Mouse (Mus musculus): ENCODE measurements around the gene Adgrd1. TPM values are rescaled to one million over a fixed set of nuclear protein-coding genes. Genes with fewer than 3 reads are reported as not detected.

Adgrd1 gene
- total and polyA plus RNA-seq, 3 experiments = 0.16 TPM; not detected in 2

DNA sequence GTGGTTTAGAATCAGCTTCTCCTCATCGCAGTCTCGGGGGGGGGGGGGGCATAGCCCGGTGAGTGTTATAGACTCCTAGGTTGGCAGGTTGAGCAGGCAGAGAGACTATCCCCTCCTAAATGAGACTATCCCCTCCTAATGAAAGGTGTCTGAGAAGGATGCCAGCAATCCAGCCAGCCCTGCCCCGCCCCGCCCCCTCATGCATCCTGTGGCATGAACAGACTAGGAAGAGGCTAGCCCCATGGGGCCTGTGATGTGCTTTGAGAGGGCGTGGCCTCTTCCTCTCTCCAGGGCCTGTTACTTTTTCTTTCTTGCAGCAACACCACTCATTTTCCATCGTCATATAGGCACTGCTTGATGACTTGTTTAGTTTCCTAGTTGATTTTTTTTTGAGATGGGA is 15.0 kb upstream of the Adgrd1 start:
- Histone ChIP-seq H3K36me3 (replicated peaks) (no peaks in the 10 kb centered on the region), H3K4me1 (ENCODE audit: insufficient read depth, low read depth, low read length) (no peaks in the 10 kb centered on the region), H3K27me3 (ENCODE audit: insufficient read depth, low read length) (no peaks in the 10 kb centered on the region), H3K9me3 (replicated peaks) (peaks cover 43% of the 10 kb centered on the region), H3K4me3 (ENCODE audit: low read depth, low read length) (no peak overlapping the region)
- no peak for ATAC-seq (ENCODE audit: extremely low read depth, insufficient number of reproducible peaks, low FRiP score, poor library complexity, severe bottlenecking)
- DNase-seq (ENCODE audit: low spot score) = no peak
- no peak for TF ChIP-seq CTCF (IDR thresholded peaks at IDR 0.05; ENCODE audit: low read depth, low read length)
- no peak for TF ChIP-seq GATA2 (IDR thresholded peaks at IDR 0.05; ENCODE audit: borderline replicate concordance, low read depth, low read length)
- TF ChIP-seq GATA1 (IDR thresholded peaks at IDR 0.05; ENCODE audit: borderline replicate concordance, low read length) = no peak
- no peak for TF ChIP-seq TAL1 (conservative IDR thresholded peaks at IDR 0.05; ENCODE audit: low read depth, low read length)
- no peak for TF ChIP-seq POLR2AphosphoS5 (IDR thresholded peaks at IDR 0.05; ENCODE audit: insufficient replicate concordance, low read depth, low read length)

DNA sequence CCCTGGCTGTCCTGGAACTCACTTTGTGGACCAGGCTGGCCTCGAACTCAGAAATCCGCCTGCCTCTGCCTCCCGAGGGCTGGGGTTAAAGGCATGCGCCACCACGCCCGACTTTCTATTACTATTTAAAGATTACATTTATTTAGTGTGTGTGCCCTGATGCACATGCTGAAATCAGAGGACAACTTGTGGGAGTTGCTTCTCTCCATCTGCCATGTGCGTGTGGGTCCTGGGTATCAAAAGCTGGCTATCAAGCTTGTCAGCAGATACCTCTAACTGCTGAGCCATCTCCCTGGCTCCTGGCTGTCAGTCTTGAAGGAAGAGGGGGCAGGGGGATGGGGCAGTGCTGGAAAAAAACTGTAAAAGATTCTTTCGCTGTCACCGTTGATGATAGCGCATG is 11.4 kb upstream of the Adgrd1 start:
- Histone ChIP-seq H3K27me3 (ENCODE audit: insufficient read depth, low read length) (no peaks in the 10 kb centered on the region), H3K4me1 (ENCODE audit: insufficient read depth, low read depth, low read length) (no peaks in the 10 kb centered on the region), H3K4me3 (ENCODE audit: low read depth, low read length) (no peak overlapping the region), H3K9me3 (replicated peaks) (peaks cover 40% of the 10 kb centered on the region), H3K36me3 (replicated peaks) (no peaks in the 10 kb centered on the region)
- DNase-seq (ENCODE audit: low spot score) (no peak), ATAC-seq (ENCODE audit: extremely low read depth, insufficient number of reproducible peaks, low FRiP score, poor library complexity, severe bottlenecking) (no peak)
- TF ChIP-seq GATA2 (IDR thresholded peaks at IDR 0.05; ENCODE audit: borderline replicate concordance, low read depth, low read length) (no peak), CTCF (IDR thresholded peaks at IDR 0.05; ENCODE audit: low read depth, low read length) (no peak), GATA1 (IDR thresholded peaks at IDR 0.05; ENCODE audit: borderline replicate concordance, low read length) (no peak), TAL1 (conservative IDR thresholded peaks at IDR 0.05; ENCODE audit: low read depth, low read length) (no peak), POLR2AphosphoS5 (IDR thresholded peaks at IDR 0.05; ENCODE audit: insufficient replicate concordance, low read depth, low read length) (no peak)

DNA sequence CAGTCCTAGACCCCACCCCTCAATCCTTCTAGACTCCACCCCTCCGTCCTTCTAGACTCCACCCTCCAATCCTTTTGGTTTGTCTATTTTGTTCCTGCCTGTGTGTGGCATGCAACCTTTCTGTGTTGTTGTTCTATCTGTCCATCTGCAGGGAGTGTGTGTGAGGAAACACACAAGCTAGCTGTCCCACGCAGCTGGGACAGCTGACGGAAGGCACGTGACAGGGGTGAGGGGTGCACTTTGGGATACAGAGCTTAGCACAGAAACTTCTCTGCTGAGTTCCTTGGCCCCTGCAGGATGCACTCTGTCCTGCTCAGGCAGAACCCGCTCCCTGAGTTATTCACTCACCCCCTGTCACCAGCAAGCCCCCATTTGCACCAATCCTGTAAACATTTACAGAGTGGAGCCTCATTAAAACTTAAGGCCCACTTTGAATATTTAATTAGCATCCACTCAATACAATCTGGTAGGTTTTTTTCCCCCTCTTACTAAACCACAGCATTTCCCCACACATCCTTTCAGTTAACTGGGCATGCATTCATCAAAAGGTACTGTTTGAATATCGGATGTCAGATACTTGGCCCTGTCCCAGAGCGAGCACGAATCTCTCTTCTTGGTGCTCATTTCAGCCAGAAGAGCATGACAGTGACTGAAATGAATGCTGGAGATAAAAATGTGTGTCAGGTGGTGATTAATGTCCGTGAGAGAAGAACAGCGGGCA is 4.0 kb upstream of the Adgrd1 start:
- no peaks in the 10 kb centered on the region for H3K4me1 ChIP-seq (ENCODE audit: insufficient read depth, low read depth, low read length)
- TF ChIP-seq GATA2 (IDR thresholded peaks at IDR 0.05; ENCODE audit: borderline replicate concordance, low read depth, low read length) = no peak
- no peak for TF ChIP-seq GATA1 (IDR thresholded peaks at IDR 0.05; ENCODE audit: borderline replicate concordance, low read length)
- no peak for TF ChIP-seq TAL1 (conservative IDR thresholded peaks at IDR 0.05; ENCODE audit: low read depth, low read length)
- no peak for TF ChIP-seq POLR2AphosphoS5 (IDR thresholded peaks at IDR 0.05; ENCODE audit: insufficient replicate concordance, low read depth, low read length)
- no peak for TF ChIP-seq CTCF (IDR thresholded peaks at IDR 0.05; ENCODE audit: low read depth, low read length)
- peaks cover 55% of the 10 kb centered on the region for H3K9me3 ChIP-seq (replicated peaks)
- H3K4me3 ChIP-seq (ENCODE audit: low read depth, low read length) = no peak overlapping the region
- no peaks in the 10 kb centered on the region; the same call in 1 of the 2 replicates for H3K27me3 ChIP-seq (ENCODE audit: insufficient read depth, low read length)
- DNase-seq (ENCODE audit: low spot score) = no peak
- H3K36me3 ChIP-seq (replicated peaks) = no peaks in the 10 kb centered on the region
- ATAC-seq (ENCODE audit: extremely low read depth, insufficient number of reproducible peaks, low FRiP score, poor library complexity, severe bottlenecking) = no peak

DNA sequence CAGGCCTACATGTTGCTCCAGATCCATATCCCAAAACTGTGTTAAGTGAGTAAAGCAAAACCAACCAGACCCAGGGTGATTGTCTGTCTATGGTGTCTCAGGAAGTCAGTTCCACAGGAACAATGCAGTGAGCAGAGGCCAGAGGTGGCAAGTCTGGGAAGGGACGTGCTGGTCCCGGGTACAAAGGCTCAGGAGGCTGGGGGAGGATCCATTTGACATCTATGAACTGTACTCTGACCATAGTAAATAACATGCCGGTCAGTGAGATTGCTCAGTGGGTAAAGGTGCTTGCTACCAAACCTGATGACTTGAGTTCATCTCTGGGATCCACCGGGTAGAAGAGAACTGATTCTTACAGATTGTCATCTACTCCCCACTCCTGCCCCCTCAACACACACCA is 3.4 kb upstream of the Adgrd1 start:
- no peak for ATAC-seq (ENCODE audit: extremely low read depth, insufficient number of reproducible peaks, low FRiP score, poor library complexity, severe bottlenecking)
- Histone ChIP-seq H3K36me3 (replicated peaks) (no peaks in the 10 kb centered on the region), H3K9me3 (replicated peaks) (peaks cover 52% of the 10 kb centered on the region), H3K27me3 (ENCODE audit: insufficient read depth, low read length) (no peaks in the 10 kb centered on the region; the same call in 1 of the 2 replicates), H3K4me1 (ENCODE audit: insufficient read depth, low read depth, low read length) (no peaks in the 10 kb centered on the region), H3K4me3 (ENCODE audit: low read depth, low read length) (no peak overlapping the region)
- no peak for DNase-seq (ENCODE audit: low spot score)
- TF ChIP-seq GATA1 (IDR thresholded peaks at IDR 0.05; ENCODE audit: borderline replicate concordance, low read length) (no peak), GATA2 (IDR thresholded peaks at IDR 0.05; ENCODE audit: borderline replicate concordance, low read depth, low read length) (no peak), TAL1 (conservative IDR thresholded peaks at IDR 0.05; ENCODE audit: low read depth, low read length) (no peak), POLR2AphosphoS5 (IDR thresholded peaks at IDR 0.05; ENCODE audit: insufficient replicate concordance, low read depth, low read length) (no peak), CTCF (IDR thresholded peaks at IDR 0.05; ENCODE audit: low read depth, low read length) (no peak)

DNA sequence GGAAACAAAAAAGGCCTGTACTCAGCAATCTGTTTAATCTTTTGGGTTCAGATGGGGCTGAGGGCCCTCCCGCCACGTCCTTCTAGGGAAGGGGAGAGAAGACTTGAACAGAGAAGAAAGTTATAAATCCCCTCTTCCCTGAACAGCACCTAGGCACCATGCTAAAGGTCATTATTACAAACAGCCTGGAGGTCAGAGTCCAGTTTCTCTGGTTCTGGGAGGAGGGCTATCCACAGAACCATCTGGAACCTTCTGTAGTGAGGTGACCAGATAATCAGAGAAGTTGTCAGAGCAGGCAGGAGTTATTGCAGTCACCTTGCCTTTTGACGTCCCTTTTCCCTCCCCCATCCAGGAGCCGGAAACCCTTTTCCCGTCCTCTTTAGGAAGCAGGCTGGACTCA is 2.3 kb upstream of the Adgrd1 start:
- TF ChIP-seq POLR2AphosphoS5 (IDR thresholded peaks at IDR 0.05; ENCODE audit: insufficient replicate concordance, low read depth, low read length) = no peak
- no peak for TF ChIP-seq TAL1 (conservative IDR thresholded peaks at IDR 0.05; ENCODE audit: low read depth, low read length)
- TF ChIP-seq CTCF (IDR thresholded peaks at IDR 0.05; ENCODE audit: low read depth, low read length) = no peak
- no peak for TF ChIP-seq GATA1 (IDR thresholded peaks at IDR 0.05; ENCODE audit: borderline replicate concordance, low read length)
- H3K4me3 ChIP-seq (ENCODE audit: low read depth, low read length) = no peak overlapping the region
- no peaks in the 10 kb centered on the region; the same call in 1 of the 2 replicates for H3K27me3 ChIP-seq (ENCODE audit: insufficient read depth, low read length)
- no peak for ATAC-seq (ENCODE audit: extremely low read depth, insufficient number of reproducible peaks, low FRiP score, poor library complexity, severe bottlenecking)
- no peak for DNase-seq (ENCODE audit: low spot score)
- H3K4me1 ChIP-seq (ENCODE audit: insufficient read depth, low read depth, low read length) = no peaks in the 10 kb centered on the region
- no peaks in the 10 kb centered on the region for H3K36me3 ChIP-seq (replicated peaks)
- H3K9me3 ChIP-seq (replicated peaks) = peaks cover 60% of the 10 kb centered on the region

DNA sequence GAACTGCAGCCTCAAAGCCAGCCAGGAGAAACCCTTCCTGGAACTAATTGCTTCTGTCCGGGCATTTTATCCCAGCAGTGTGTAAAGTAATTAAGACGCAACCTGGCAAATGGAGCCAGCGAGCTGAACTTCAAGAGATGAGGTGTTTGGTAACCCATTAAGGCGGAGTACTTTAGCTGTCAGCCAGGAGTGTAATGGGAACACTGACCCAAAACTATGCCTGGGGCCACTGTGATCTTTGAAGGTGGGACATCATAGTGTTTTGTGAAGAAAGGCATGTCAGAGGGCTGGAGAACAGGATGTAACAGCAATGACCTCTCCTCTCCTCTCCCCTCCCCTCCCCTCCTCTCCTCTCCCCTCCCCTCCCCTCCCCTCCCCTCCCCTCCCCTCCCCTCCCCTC is 7.5 kb downstream of the Adgrd1 start:
- Histone ChIP-seq H3K4me1 (ENCODE audit: insufficient read depth, low read depth, low read length) (no peaks in the 10 kb centered on the region), H3K27me3 (ENCODE audit: insufficient read depth, low read length) (no peaks in the 10 kb centered on the region), H3K4me3 (ENCODE audit: low read depth, low read length) (no peak overlapping the region), H3K9me3 (replicated peaks) (peaks cover 57% of the 10 kb centered on the region), H3K36me3 (replicated peaks) (no peaks in the 10 kb centered on the region)
- TF ChIP-seq GATA1 (IDR thresholded peaks at IDR 0.05; ENCODE audit: borderline replicate concordance, low read length) (no peak), CTCF (IDR thresholded peaks at IDR 0.05; ENCODE audit: low read depth, low read length) (no peak), GATA2 (IDR thresholded peaks at IDR 0.05; ENCODE audit: borderline replicate concordance, low read depth, low read length) (no peak), TAL1 (conservative IDR thresholded peaks at IDR 0.05; ENCODE audit: low read depth, low read length) (no peak)
- ATAC-seq (ENCODE audit: extremely low read depth, insufficient number of reproducible peaks, low FRiP score, poor library complexity, severe bottlenecking) (no peak), DNase-seq (ENCODE audit: low spot score) (no peak)

Data from G1E (cell line).